Mouse (Mus musculus) C2C12 (cell line): Measurements from ENCODE around the gene Dcst2. TPM values are rescaled to one million over a fixed set of nuclear protein-coding genes. Genes with fewer than 3 reads are reported as not detected.

Source experiments
- H3K27me3 ChIP-seq: one replicate; pipeline ENCODE4 v1.6.1; 2011; ENCODE audit not compliant: control insufficient read depth, insufficient read depth, insufficient read length
- H3K36me3 ChIP-seq: one replicate; pipeline ENCODE4 v1.6.1; 2011; ENCODE audit not compliant: control insufficient read depth, insufficient read depth
- H3K4me3 ChIP-seq: one replicate; pipeline ENCODE4 v1.5.1; 2011; ENCODE audit warnings: mild to moderate bottlenecking, control low read depth; ENCODE audit not compliant: poor library complexity, insufficient read depth, severe bottlenecking
- H3K79me2 ChIP-seq: one replicate; pipeline ENCODE4 v1.6.1; 2011; ENCODE audit not compliant: control insufficient read depth, insufficient read depth
- H3K79me3 ChIP-seq: one replicate; pipeline ENCODE4 v1.6.1; 2011; ENCODE audit warnings: low read depth, control low read depth
- H3ac ChIP-seq: one replicate; pipeline ENCODE3; 2011; ENCODE audit warnings: low read depth; ENCODE audit not compliant: control insufficient read depth, insufficient read length
- CEBPB ChIP-seq: IDR thresholded peaks from one replicate; pipeline ENCODE4 v1.6.1; 2011; ENCODE audit warnings: low read depth, mild to moderate bottlenecking, control low read depth, moderate library complexity
- CTCF ChIP-seq: IDR thresholded peaks from one replicate; pipeline ENCODE4 v1.5.1; 2011; ENCODE audit not compliant: control insufficient read depth, insufficient read depth, insufficient read length
- FOSL1 ChIP-seq: IDR thresholded peaks from one replicate; pipeline ENCODE4 v1.8.0; 2011; ENCODE audit warnings: mild to moderate bottlenecking, low read length; ENCODE audit not compliant: poor library complexity, insufficient read depth, severe bottlenecking
- MAX ChIP-seq: IDR thresholded peaks from one replicate; pipeline ENCODE4 v1.6.1; 2011; ENCODE audit warnings: mild to moderate bottlenecking, control low read depth
- MYOD1 ChIP-seq: IDR thresholded peaks from one replicate; pipeline ENCODE4 v1.6.1; 2011; ENCODE audit warnings: low read depth; ENCODE audit not compliant: control insufficient read depth, insufficient read length
- MYOG ChIP-seq: IDR thresholded peaks from one replicate; pipeline ENCODE4 v1.6.1; 2011; ENCODE audit not compliant: control insufficient read depth, insufficient read length; ENCODE audit errors: extremely low read depth
- USF1 ChIP-seq: IDR thresholded peaks from one replicate; pipeline ENCODE4 v1.6.1; 2011; ENCODE audit warnings: low read depth, mild to moderate bottlenecking, control low read depth, moderate library complexity
- polyA plus RNA-seq: library from polyadenylated mRNA; unstranded; fragments of >200 nt; fragmentation: generic; extraction: Trizol; gene quantifications from one replicate; pipeline ENCODE4 v1.2.1, GENCODE M21; 2012; ENCODE audit warnings: missing spikeins

Dcst2 gene
- polyA plus RNA-seq, 1 experiment, result 0.01 TPM

GRCm38 (mm10) chr3:89421810-89422473, 60.2 kb downstream of the Dcst2 start:
- Histone ChIP-seq H3K79me2 (peaks cover 73% of the 10 kb centered on the region), H3K36me3 (peaks cover 45% of the 10 kb centered on the region), H3ac (peak overlapping the region; percentile 52), H3K27me3 (no peaks in the 10 kb centered on the region), H3K79me3 (peaks cover 38% of the 10 kb centered on the region), H3K4me3 (peak overlapping the region; percentile 28)
- TF ChIP-seq CTCF, result no peak

- TF ChIP-seq MYOD1 (no peak), FOSL1 (no peak), MYOG (no peak), MAX (no peak), CTCF (no peak), USF1 (no peak), CEBPB (no peak)
- H3K36me3 ChIP-seq, result peaks cover 48% of the 10 kb centered on the region
Observed at GRCm38 (mm10) chr3:89422556-89423205, 60.9 kb downstream of the Dcst2 start.

GRCm38 (mm10) chr3:89424416-89425140, 62.8 kb downstream of the Dcst2 start:
- H3K36me3 ChIP-seq, result peaks cover 55% of the 10 kb centered on the region
- H3ac ChIP-seq, result no peak overlapping the region
- peaks cover 27% of the 10 kb centered on the region for H3K79me3 ChIP-seq
- H3K27me3 ChIP-seq, result no peaks in the 10 kb centered on the region
- H3K4me3 ChIP-seq, result no peak overlapping the region
- no peak for TF ChIP-seq USF1
- TF ChIP-seq FOSL1, result no peak
- no peak for TF ChIP-seq CEBPB
- TF ChIP-seq MYOG, result no peak
- no peak for TF ChIP-seq CTCF
- TF ChIP-seq MAX, result no peak
- TF ChIP-seq MYOD1, result no peak
- peaks cover 57% of the 10 kb centered on the region for H3K79me2 ChIP-seq

More at GRCm38 (mm10) chr3:89422556-89423205, 60.9 kb downstream of the Dcst2 start:
- Histone ChIP-seq H3ac (no peak overlapping the region), H3K27me3 (no peaks in the 10 kb centered on the region), H3K79me2 (peaks cover 66% of the 10 kb centered on the region), H3K4me3 (peak overlapping the region; percentile 28), H3K79me3 (peaks cover 31% of the 10 kb centered on the region)

- no peaks in the 10 kb centered on the region for H3K27me3 ChIP-seq
- H3K79me2 ChIP-seq, result peaks cover 52% of the 10 kb centered on the region
- peaks cover 55% of the 10 kb centered on the region for H3K36me3 ChIP-seq
- H3ac ChIP-seq, result no peak overlapping the region
- H3K4me3 ChIP-seq, result no peak overlapping the region
- H3K79me3 ChIP-seq, result peaks cover 27% of the 10 kb centered on the region
- TF ChIP-seq MAX (no peak), USF1 (no peak), FOSL1 (no peak), MYOG (no peak), CTCF (no peak), CEBPB (no peak), MYOD1 (no peak)
Observed at GRCm38 (mm10) chr3:89425141-89425525, 63.4 kb downstream of the Dcst2 start.

- H3K4me3 ChIP-seq, result no peak overlapping the region
- H3K79me3 ChIP-seq, result peaks cover 26% of the 10 kb centered on the region
- H3K36me3 ChIP-seq, result peaks cover 55% of the 10 kb centered on the region
- H3K27me3 ChIP-seq, result no peaks in the 10 kb centered on the region
- TF ChIP-seq MAX, result no peak
- no peak for TF ChIP-seq CEBPB
- no peak for TF ChIP-seq MYOD1
- no peak for TF ChIP-seq MYOG
- no peak for TF ChIP-seq USF1
- no peak for TF ChIP-seq FOSL1
- no peak for TF ChIP-seq CTCF
- no peak overlapping the region for H3ac ChIP-seq
- peaks cover 51% of the 10 kb centered on the region for H3K79me2 ChIP-seq
Observed at GRCm38 (mm10) chr3:89425876-89426275, 64.1 kb downstream of the Dcst2 start.

Other genes starting within 250 kb of the Dcst2 start
- not detected for gene Pklr, start 225.8 kb upstream of the Dcst2 start, polyA plus RNA-seq
- 0.15 TPM for gene Hcn3, start 201.8 kb upstream of the Dcst2 start, polyA plus RNA-seq
- 14.5 TPM for gene Clk2, start 197.2 kb upstream of the Dcst2 start, polyA plus RNA-seq
- gene Scamp3, start 184.5 kb upstream of the Dcst2 start, polyA plus RNA-seq, result 139 TPM
- 27.4 TPM for gene Fam189b, start 178.8 kb upstream of the Dcst2 start, polyA plus RNA-seq
- 40.6 TPM for gene Gba, start 159.0 kb upstream of the Dcst2 start, polyA plus RNA-seq
- 9.1 TPM for gene Thbs3, start 146.8 kb upstream of the Dcst2 start, polyA plus RNA-seq
- gene Mtx1, start 134.9 kb upstream of the Dcst2 start, polyA plus RNA-seq, result 248 TPM
- 0.20 TPM for gene Muc1, start 132.9 kb upstream of the Dcst2 start, polyA plus RNA-seq
- gene Krtcap2, start 116.0 kb upstream of the Dcst2 start, polyA plus RNA-seq, result 299 TPM
- 11.0 TPM for gene Trim46, start 115.7 kb upstream of the Dcst2 start, polyA plus RNA-seq
- 228 TPM for gene Dpm3, start 102.6 kb upstream of the Dcst2 start, polyA plus RNA-seq
- 48.7 TPM for gene Slc50a1, start 91.4 kb upstream of the Dcst2 start, polyA plus RNA-seq
- gene Efna1, start 80.8 kb upstream of the Dcst2 start, polyA plus RNA-seq, result 13.9 TPM
- gene Efna3, start 39.0 kb upstream of the Dcst2 start, polyA plus RNA-seq, result 2.9 TPM
- 13.3 TPM for gene Efna4, start 23.9 kb upstream of the Dcst2 start, polyA plus RNA-seq
- 60.2 TPM for gene Adam15, start 12.0 kb upstream of the Dcst2 start, polyA plus RNA-seq
- gene Dcst1, start 3.3 kb downstream of the Dcst2 start, polyA plus RNA-seq, result 0.20 TPM
- 29.5 TPM for gene Zbtb7b, start 32.8 kb downstream of the Dcst2 start, polyA plus RNA-seq
- not detected for gene Lenep, start 40.8 kb downstream of the Dcst2 start, polyA plus RNA-seq
- 11.0 TPM for gene Flad1, start 49.9 kb downstream of the Dcst2 start, polyA plus RNA-seq
- gene Cks1b, start 56.4 kb downstream of the Dcst2 start, polyA plus RNA-seq, result 446 TPM
- gene Shc1, start 56.5 kb downstream of the Dcst2 start, polyA plus RNA-seq, result 86.3 TPM
- 53.1 TPM for gene Pygo2, start 68.2 kb downstream of the Dcst2 start, polyA plus RNA-seq
- gene Pbxip1, start 74.7 kb downstream of the Dcst2 start, polyA plus RNA-seq, result 34.6 TPM
- 36.6 TPM for gene Pmvk, start 92.6 kb downstream of the Dcst2 start, polyA plus RNA-seq
- 0.01 TPM for gene Kcnn3, start 158.2 kb downstream of the Dcst2 start, polyA plus RNA-seq